Mouse (Mus musculus) layer of hippocampus, adult 8-10 months (tissue): ENCODE results near the gene Actl6b. TPM values are rescaled to one million over a fixed set of nuclear protein-coding genes. Genes with fewer than 3 reads are reported as not detected.
A peak's percentile ranks its signal among the peaks of the same experiment; 100 is the strongest.

Experiments used
- DNase-seq, 2 experiments: peaks; one replicate each; pipeline ENCODE4 v3.0.0; 2022; ENCODE audit warnings: low spot score in 2 of 2
- total RNA-seq, 4 experiments: library from RNA; stranded (reverse); gene quantifications; 2 replicates each; pipeline ENCODE4 v1.2.4; 2022

Actl6b gene
- total RNA-seq, 4 experiments from 2014 or later: 116 to 137 (median 125) TPM

GRCm38 (mm10) chr5:137528247-137528968 is 24.9 kb upstream of the Actl6b start:
- DNase-seq: no peak

GRCm38 (mm10) chr5:137529221-137529995 is 23.9 kb upstream of the Actl6b start:
- DNase-seq: no peak

DNA sequence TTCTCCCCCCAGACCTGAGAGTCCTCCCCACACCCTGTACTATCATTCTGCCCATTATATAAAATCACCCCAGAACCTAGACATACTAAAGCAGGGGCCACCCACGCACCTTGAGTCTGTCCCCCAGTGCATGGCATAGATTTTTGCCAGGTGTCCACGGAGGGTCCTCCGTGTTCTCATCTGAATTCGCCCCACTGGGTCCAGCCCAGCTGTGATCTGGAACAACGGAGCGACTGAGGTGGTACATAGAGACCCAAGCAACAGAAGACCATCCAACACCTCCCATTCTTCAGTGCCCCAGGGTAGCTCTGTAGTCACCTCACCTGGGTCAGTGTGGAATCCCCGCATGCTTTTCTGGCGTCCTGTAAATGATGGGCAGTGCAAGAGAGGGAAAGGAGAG is 23.2 kb upstream of the Actl6b start:
- DNase-seq: no peak

DNA sequence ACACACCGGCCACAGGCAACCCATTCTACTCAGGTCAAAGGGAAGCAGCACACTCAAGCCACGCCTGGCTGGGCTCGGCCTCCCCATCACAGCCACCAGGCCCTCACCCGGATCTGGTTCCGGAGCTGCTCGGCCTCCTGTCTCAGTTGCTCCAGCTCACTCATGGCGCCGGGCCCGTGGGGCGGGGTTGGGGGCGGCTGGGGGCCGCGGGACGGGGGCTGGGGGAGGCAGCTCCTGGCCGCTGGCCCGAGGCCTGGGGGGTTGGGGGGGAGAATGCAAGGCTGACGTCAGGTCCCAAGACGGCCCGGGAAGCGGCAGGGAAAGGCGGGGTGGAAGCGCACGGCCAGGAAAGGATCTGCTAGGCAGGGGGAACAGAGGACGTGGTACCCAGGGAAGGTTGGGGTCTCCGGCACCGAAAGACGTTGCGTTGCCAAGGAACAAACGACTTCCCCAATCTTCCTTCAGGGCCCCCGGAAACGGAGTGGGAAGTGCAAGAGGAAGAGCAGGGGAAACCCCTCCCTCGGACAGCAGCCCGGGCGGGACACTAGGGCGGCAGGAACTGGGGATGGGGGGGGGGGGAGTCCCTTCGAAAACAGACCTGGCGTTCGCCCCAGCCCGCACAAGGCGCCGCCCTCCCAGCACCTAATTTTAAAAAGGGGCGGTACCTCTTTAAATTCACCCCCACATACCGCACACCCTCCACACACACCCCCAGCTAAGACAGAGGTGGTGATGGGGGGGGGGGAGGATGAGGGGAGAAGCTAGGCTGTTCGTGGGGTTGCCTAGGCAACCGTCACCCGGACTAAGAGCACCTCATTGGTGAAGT is 22.5 kb upstream of the Actl6b start:
- peak; percentile 77 to 88 for DNase-seq

DNA sequence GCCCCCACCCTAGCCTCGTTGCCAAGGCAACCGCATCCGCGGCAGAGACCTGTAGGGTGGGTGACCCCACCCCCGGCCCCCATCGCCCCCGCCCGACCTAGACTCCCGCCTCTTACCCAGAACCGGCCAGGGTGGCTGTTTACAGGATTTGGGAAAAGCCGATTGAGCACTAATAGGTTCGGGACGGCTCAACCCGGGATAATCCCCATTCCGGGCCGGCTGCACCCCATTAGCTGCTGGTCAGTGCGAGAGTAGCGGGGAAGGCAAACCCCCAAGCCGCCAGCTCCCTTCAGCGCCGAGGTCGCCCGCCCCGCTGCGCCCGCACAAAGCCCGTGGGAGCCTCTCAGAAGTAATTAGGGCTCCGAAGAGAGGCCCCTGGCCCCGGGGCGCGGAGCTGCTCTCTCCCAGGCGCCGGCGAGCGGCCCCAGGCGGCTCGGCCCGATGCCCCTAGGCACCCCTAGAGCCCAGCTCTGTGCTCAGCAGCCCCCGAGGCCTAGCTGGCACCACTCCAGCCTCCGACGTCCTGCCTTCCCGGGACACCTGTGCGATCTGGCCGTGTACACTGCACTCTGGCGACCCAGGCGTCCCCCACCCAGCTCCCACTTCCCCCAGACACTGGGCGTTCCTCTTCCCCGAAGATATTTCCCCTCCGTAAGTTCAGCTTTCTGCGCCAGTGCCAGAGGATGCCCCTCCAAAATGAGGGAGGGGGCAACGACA is 21.7 kb upstream of the Actl6b start:
- no peak for DNase-seq

DNA sequence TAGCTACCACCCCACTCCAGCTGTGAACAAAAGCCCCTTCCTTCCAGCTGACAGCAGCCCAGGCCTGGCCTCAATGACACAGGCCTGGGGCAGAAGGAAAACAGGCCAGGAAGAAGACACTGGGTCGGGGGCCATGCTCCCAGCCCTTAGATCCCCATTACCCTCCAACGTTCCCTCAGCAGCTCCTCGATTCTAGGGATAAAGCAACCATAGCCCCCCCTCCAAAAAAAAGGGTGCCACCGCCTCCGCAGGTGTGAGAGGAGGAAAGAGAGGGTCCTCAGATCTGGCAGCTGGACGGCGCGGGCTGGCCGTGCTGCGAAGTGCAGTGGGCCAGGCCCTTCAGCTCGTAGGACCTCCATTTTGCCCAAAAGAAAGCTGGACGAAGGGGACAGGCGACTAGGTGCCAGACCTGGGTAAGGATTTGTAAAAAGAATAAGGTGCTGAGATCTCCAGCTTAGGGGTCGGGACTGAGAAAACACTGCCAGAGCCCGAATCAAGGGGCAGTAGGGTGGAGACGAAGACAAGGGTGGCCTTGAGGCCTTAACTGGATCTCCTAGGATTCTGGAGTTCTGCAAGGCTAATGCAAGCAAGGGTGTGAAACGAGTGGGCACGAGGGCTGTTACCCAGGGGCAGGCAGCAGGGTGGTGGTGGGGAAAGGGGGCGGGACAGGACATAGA is 21.0 kb upstream of the Actl6b start:
- no peak for DNase-seq

DNA sequence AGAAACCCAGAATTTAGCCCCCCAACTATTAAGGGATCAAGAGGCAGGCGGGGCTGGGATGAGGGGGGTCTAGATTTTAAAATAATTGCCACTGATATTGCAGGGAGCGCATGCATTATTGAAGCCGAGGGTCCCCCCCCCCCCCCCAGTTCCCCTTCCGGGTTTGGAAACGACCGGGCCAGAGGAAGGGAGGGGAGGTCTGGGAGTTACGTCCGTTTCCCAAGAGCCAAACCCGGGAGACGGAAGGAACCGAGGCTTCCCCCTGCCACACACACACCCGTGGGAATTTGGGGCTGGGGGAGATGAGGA is 20.6 kb upstream of the Actl6b start:
- DNase-seq: no peak

DNA sequence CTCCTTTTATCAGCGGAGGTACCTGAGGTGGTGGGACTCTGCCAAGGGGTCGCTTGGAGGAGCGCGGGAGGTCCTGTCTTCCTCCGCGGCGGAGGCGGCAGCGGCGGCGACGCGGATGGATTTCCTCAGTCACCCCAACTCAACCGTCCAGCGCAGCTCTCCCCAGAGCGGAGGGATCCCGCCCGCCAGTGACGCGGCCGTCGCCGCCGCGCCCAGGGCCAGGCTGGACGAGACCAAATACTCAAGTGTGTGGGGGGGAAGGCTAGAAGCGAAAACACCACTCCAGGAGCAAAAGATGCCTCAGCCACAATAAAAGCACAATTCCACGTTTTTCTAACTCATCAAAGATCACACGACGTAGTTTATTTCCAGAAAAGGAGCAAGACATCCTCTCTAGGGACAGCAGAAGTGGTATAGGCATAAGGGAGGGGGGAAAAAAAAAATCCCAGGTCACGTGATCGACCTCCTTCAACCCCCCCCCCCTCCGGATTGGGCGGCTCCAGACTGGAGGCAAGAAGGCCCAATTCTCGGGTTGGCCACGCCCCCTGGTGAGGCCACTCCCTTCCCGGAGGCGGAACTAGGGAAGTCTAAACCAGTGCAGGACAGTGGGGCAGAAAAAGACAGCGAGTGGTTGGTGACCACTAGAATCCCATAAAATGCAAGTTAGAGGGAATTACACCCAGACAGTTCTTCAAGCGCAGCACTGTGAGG is 20.0 kb upstream of the Actl6b start, which contains the start of the genes Epo and Gnb2:
Gene Epo (minus strand): TSS at position 126 of the 711 bp plus-strand sequence.
Gene Gnb2 (minus strand): TSS at position 394 of the 711 bp plus-strand sequence.
- DNase-seq: peak; percentile 97

DNA sequence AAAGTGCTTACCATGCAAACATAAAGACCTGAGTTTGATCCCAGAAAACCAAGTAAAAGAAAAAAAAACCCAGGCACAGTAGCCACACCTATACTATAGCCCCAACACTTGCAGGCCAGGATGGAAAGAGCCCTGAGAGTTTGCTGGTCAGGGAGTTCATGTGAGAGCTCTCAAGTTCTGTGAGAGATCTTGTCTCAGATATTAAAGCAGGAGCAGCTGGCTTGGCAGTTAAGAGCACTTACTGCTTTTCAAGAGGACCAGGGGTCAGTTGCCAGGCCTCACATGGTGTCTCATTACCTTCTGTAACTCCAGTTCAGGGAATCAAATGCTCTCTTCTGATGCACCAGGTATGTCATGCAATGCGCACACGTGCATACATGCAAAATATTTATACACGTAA is 18.6 kb upstream of the Actl6b start:
- peak in 1 of 2 experiments; percentile 6 for DNase-seq

GRCm38 (mm10) chr5:137535318-137535717 is 18.0 kb upstream of the Actl6b start:
- no peak for DNase-seq

- DNase-seq: no peak
Observed at GRCm38 (mm10) chr5:137537461-137537860, 15.9 kb upstream of the Actl6b start.

- DNase-seq: no peak
Observed at GRCm38 (mm10) chr5:137539291-137539801, 14.0 kb upstream of the Actl6b start.

DNA sequence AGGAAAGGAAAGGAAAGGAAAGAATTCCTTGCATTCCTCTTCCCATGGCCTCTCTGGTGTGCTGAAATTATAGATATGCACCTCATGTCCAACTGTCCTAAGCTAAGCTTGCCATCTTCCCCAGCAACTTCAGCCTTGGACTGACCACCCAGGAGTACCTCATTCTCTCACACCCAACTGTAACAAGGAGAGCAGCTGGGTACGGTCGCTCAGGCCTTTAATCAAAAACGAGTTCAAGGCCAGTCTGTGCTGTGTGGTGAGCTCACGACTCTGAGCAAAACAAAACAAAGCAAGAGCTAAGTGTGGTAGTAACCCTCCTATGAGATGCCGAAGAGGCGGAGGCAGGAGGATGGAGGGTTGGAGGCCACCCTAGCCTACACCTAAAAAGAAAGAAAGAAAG is 12.3 kb upstream of the Actl6b start:
- DNase-seq: no peak

DNA sequence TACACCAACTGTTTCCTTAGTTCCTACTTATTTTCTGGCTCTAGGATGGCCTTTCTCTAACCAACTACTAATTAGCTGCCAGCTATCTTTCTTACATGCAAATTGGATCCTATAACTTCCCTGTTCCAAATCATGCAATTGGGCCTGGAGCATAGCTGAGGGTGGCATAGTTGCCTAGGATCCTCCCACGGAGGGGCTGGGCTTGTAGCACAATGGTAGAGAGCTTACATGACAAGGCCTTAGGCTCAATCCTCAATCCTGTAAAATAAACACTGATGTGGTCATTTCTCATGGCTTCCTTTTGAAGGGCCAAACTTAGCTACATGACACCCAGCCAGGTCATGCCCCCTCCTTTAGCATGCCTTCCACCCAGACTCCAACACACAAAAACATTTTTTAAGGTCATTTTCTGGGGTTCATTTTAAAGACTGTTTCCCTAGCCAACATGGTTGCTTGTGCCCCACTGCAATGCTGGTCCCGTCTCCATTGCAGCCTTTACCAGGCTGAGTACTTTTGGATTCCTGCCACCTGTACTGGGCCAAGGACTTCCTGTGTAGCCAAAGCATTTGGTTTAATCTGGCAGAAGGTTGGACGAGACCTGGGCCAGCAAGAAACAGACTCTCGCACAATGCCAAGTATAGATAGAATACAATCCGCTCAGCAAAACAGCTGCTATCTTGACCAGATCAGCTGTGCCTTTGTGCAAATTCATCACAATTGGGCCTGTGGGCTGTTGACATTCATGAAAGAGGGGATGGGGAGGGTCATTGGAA is 11.4 kb upstream of the Actl6b start:
- DNase-seq: no peak

- no peak for DNase-seq
Observed at GRCm38 (mm10) chr5:137544926-137545325, 8.4 kb upstream of the Actl6b start.

DNA sequence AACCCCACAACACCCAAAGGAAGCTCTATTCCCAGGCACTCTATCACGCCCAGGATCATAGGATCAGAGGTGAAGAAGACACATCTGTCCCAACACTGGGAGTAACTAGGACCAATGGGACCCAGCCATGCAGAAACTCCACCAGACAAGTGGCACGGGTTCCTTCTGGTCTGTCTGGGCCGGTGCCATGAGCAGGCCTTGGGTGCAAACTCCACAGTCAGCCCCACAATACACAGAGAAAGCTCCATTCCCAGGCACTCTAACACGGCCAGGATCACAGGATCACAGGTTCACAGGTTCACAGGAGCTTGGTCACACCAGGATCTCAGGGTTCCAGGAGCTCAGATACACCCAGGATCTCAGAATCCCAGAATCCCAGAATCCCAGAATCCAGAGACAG is 7.7 kb upstream of the Actl6b start:
- no peak for DNase-seq

DNA sequence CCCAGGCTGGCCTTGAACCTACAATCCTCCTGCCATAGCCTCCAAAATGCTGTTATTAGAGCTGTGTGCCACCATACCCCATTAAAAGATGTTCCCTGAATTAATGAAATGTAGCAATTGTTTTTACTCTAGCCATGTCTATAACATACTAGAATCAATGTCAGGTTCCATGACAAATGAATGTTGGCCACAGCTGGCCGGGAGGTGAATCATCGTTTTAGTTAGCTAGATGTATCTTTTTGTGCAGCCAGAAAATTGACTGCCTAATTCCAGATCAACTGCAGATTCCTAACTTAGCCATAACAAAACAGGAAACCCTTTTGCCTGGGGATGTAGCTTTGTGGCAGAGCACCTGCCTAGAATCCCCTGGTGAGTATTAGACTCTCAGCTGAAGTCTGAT is 3.5 kb upstream of the Actl6b start:
- DNase-seq: no peak

DNA sequence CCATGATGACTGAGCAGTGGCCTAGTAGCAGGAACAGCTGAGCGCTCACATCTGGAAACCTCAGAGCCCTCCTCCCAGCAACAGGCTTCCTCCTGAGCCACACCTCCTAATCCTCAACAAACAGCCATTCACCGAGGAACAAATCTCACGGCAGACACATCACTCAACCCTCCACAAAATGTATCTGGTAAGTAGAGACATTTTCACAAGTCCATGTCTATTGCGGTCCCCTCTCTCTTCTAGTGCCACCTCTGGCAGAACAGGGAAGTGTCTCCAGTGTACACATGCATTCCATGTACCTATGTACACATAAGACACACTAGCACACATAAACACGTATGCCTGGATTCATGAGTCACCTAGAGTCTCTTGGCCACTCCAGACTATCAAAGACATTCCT is 2.2 kb upstream of the Actl6b start:
- no peak for DNase-seq

DNA sequence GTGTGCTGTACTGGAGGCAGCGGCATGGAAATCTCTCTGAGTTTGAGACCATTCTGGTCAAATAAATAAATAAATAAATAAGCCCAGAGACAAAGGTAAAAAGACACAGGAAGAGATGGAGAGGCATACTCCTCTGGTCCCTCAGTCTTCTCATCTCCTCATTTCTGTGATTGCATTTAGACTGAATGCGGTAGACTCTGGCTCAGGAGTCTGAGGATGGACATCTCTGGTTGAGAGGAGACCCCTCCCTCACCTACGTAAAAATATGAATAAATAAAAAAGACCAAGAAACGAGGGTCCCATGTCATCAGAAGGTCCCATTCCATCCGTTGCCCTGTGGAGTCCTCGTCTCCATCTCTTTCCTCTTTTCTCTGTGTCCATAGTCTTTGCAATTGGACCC is 317 bp upstream of the Actl6b start:
- DNase-seq: no peak
